Mouse (Mus musculus) heart, adult 2 months (tissue): ENCODE measurements around the gene Cct7. TPM values are rescaled to one million over a fixed set of nuclear protein-coding genes. Genes with fewer than 3 reads are reported as not detected.

ENCODE experiments used
- DNase-seq, 2 experiments: peaks; one replicate each; pipeline ENCODE4 v3.0.0; 2021
- H3K27ac ChIP-seq: fragments of 200-600 bp; 2 replicates; pipeline ENCODE4 v1.8.1; 2022
- H3K27me3 ChIP-seq: fragments of 200-500 bp; 2 replicates; pipeline ENCODE4 v1.6.1; 2012; ENCODE audit warnings: mild to moderate bottlenecking, low read length, inconsistent platforms, mixed read lengths; ENCODE audit not compliant: control insufficient read depth, insufficient read depth
- H3K36me3 ChIP-seq: fragments of 200-500 bp; 2 replicates; pipeline ENCODE4 v1.6.1; 2012; ENCODE audit warnings: low read length, inconsistent platforms; ENCODE audit not compliant: control insufficient read depth, insufficient read depth
- H3K4me1 ChIP-seq: fragments of 200-500 bp; 2 replicates; pipeline ENCODE4 v1.6.1; 2011; ENCODE audit warnings: low read length; ENCODE audit not compliant: control insufficient read depth, insufficient read depth
- H3K4me3 ChIP-seq: fragments of 200-600 bp; 2 replicates; pipeline ENCODE4 v1.8.1; 2022
- H3K79me2 ChIP-seq: fragments of 200-500 bp; replicated peaks from 2 replicates; pipeline ENCODE4 v1.6.1; 2012; ENCODE audit warnings: mild to moderate bottlenecking, inconsistent platforms, low read length, moderate library complexity, mixed read lengths; ENCODE audit not compliant: control insufficient read depth, insufficient read depth
- H3K9ac ChIP-seq: fragments of 200-500 bp; 2 replicates; pipeline ENCODE4 v1.6.1; 2012; ENCODE audit warnings: low read depth, mild to moderate bottlenecking, control low read depth, inconsistent platforms, low read length, mixed read lengths
- CTCF ChIP-seq: fragments of 200-600 bp; IDR thresholded peaks from 2 replicates; pipeline ENCODE4 v1.8.1; 2022; ENCODE audit warnings: antibody characterized with exemption, mild to moderate bottlenecking, moderate library complexity
- EP300 ChIP-seq: fragments of 200-500 bp; IDR thresholded peaks from 2 replicates; pipeline ENCODE4 v1.6.1; 2011; ENCODE audit warnings: low read depth, low read length, control low read depth; ENCODE audit not compliant: insufficient read depth
- POLR2A ChIP-seq: fragments of 200-500 bp; IDR thresholded peaks from 2 replicates; pipeline ENCODE4 v1.6.1; 2011; ENCODE audit warnings: mild to moderate bottlenecking, low read depth, low read length, control low read depth; ENCODE audit not compliant: insufficient read depth
- WGBS: fragments of 180-500 bp; shearing (Covaris S2); methylation state at CpG from one replicate; pipeline ENCODE4 v1.1.7; 2018; 5-methylcytosine and 5-hydroxymethylcytosine counted together
- intact Hi-C: fragments of 180-260 bp; cut with DNase I; formaldehyde crosslinking; loops from one replicate; pipeline ENCODE4 v1.15.1; 2025
- polyA plus RNA-seq: library from polyadenylated mRNA; depleted of rRNA; stranded (reverse); fragments of >200 nt; gene quantifications from 2 replicates; pipeline ENCODE4 v1.2.3, GENCODE M21; 2012
- total RNA-seq, 2 experiments: library from RNA; stranded (reverse); gene quantifications; 2 replicates each; pipeline ENCODE4 v1.2.3; 2021

The Cct7 gene
- total and polyA plus RNA-seq, 3 experiments: 83.7 to 159 (median 144) TPM

GRCm38 (mm10) chr6:85502911-85503250, 51.6 kb downstream of the Cct7 start, which contains the start of gene Fbxo41:
TSS of gene Fbxo41 (minus strand) at chr6:85502994.
- peaks cover 11% of the 10 kb centered on the region for H3K27me3 ChIP-seq
- TF ChIP-seq CTCF: no peak
- TF ChIP-seq EP300: no peak
- TF ChIP-seq POLR2A: no peak
- peak within 1 kb of the TSS; percentile 27 for H3K4me3 ChIP-seq
- no peak within 1 kb of the TSS for H3K27ac ChIP-seq
- peak in 1 of 2 experiments; percentile 8 for DNase-seq
- no peaks in the 10 kb centered on the region for H3K36me3 ChIP-seq
- no peaks in the 10 kb centered on the region for H3K79me2 ChIP-seq
- H3K9ac ChIP-seq: no peak within 1 kb of the TSS
- WGBS: 3% methylated on average over 20 of the region's 22 CpGs
- intact Hi-C loops: no loop called here
- H3K4me1 ChIP-seq: no peaks in the 10 kb centered on the region

DNA sequence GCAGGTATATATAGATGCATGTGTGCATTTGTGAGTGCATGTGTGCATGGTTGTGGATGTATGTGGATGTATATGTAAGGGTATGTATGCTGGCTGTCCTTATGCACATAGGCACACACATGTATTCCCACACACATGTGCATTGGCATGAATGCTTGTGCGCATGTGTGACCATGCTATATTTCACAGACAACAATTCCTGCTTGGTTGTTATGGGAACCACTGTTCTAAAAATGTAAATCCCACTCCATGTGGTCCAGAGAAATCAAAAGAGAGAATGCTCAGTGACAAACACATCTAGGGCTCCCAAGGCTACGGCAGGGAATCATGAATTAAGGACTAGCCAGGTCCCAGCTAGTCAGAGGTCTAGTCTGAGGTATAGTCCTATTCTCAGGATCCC, 53.6 kb downstream of the Cct7 start:
- no peak for DNase-seq
- Histone ChIP-seq H3K9ac (no peak overlapping the region), H3K36me3 (no peaks in the 10 kb centered on the region), H3K4me1 (no peaks in the 10 kb centered on the region), H3K79me2 (no peaks in the 10 kb centered on the region), H3K27me3 (peaks cover 11% of the 10 kb centered on the region), H3K27ac (no peak overlapping the region), H3K4me3 (no peak overlapping the region)
- TF ChIP-seq CTCF: no peak
- TF ChIP-seq POLR2A: no peak
- no peak for TF ChIP-seq EP300
- 75% methylated on average over 2 of the region's 2 CpGs for WGBS
- intact Hi-C loops: no loop called here

DNA sequence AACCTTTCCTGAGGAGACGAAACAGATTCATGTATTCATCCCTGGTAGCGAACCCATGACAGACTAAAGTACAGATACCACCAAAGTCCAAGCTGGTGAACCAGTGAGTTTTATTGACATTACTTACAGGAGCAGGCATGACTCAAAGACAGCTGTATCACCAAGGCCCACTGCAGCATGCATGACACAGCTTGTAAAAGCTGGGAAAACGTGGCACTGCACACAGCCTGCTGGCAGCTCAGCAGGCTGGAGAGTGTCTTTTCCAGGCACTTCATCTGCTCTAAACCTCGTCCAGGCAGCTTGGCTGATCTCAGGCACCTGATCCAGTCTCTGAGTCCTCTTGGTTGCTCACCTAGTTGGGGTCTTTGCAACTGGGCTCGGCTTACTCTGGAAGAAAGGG, 57.3 kb downstream of the Cct7 start:
- TF ChIP-seq POLR2A: no peak
- no peak for TF ChIP-seq CTCF
- TF ChIP-seq EP300: no peak
- Histone ChIP-seq H3K9ac (no peak overlapping the region), H3K27me3 (peaks cover 22% of the 10 kb centered on the region), H3K36me3 (no peaks in the 10 kb centered on the region), H3K27ac (no peak overlapping the region), H3K79me2 (no peaks in the 10 kb centered on the region), H3K4me3 (no peak overlapping the region), H3K4me1 (no peaks in the 10 kb centered on the region)
- WGBS: 43% methylated on average over 5 of the region's 5 CpGs
- no peak for DNase-seq
- intact Hi-C loops: no loop called here

- Histone ChIP-seq H3K4me1 (no peaks in the 10 kb centered on the region), H3K9ac (no peak overlapping the region), H3K79me2 (no peaks in the 10 kb centered on the region), H3K27ac (no peak overlapping the region), H3K27me3 (peaks cover 23% of the 10 kb centered on the region), H3K36me3 (no peaks in the 10 kb centered on the region), H3K4me3 (no peak overlapping the region)
- intact Hi-C loops: no loop called here
- 5% methylated on average over 6 of the region's 6 CpGs for WGBS
- TF ChIP-seq CTCF: peak; percentile 38
- no peak for TF ChIP-seq POLR2A
- no peak for DNase-seq
Observed at GRCm38 (mm10) chr6:85510476-85510875, 59.2 kb downstream of the Cct7 start.

GRCm38 (mm10) chr6:85511286-85512055, 60.2 kb downstream of the Cct7 start:
- peaks cover 25% of the 10 kb centered on the region for H3K27me3 ChIP-seq
- WGBS: under 1% methylated on average over 88 of the region's 88 CpGs
- no peaks in the 10 kb centered on the region for H3K4me1 ChIP-seq
- intact Hi-C loops: no loop called here
- no peaks in the 10 kb centered on the region for H3K79me2 ChIP-seq
- no peak for TF ChIP-seq EP300
- TF ChIP-seq CTCF: no peak
- TF ChIP-seq POLR2A: no peak
- peak; percentile 28 to 63 for DNase-seq
- no peak overlapping the region for H3K4me3 ChIP-seq
- no peak overlapping the region for H3K27ac ChIP-seq
- no peak overlapping the region for H3K9ac ChIP-seq
- H3K36me3 ChIP-seq: no peaks in the 10 kb centered on the region

- Histone ChIP-seq H3K27me3 (peaks cover 26% of the 10 kb centered on the region), H3K27ac (no peak overlapping the region), H3K79me2 (no peaks in the 10 kb centered on the region), H3K36me3 (no peaks in the 10 kb centered on the region), H3K4me1 (no peaks in the 10 kb centered on the region), H3K4me3 (no peak overlapping the region), H3K9ac (no peak overlapping the region)
- intact Hi-C loops: no loop called here
- no peak for DNase-seq
- WGBS: 2% methylated on average over 36 of the region's 36 CpGs
- TF ChIP-seq EP300: no peak
- no peak for TF ChIP-seq CTCF
- TF ChIP-seq POLR2A: no peak
Observed at GRCm38 (mm10) chr6:85512056-85512440, 60.7 kb downstream of the Cct7 start.
